Mouse (Mus musculus) heart, postnatal 25 days (tissue): Measurements from ENCODE around the gene Wwp2. TPM values are rescaled to one million over a fixed set of nuclear protein-coding genes. Genes with fewer than 3 reads are reported as not detected.

Experiments
- DNase-seq: peaks from one replicate; pipeline ENCODE4 v3.0.0; 2022; ENCODE audit warnings: low spot score
- intact Hi-C: fragments of 180-260 bp; cut with DNase I; formaldehyde crosslinking; loops from one replicate; pipeline ENCODE4 v1.15.1; 2025
- total RNA-seq, 2 experiments: library from RNA; stranded (reverse); gene quantifications; 2 replicates each; pipeline ENCODE4 v1.2.3; 2021

Gene Wwp2
- total RNA-seq, 2 experiments from 2014 or later, result 20.1 to 22.7 TPM

- intact Hi-C loops, result no loop called here
Measured at GRCm38 (mm10) chr8:107502407-107502806, 66.2 kb downstream of the Wwp2 start.

GRCm38 (mm10) chr8:107502922-107503321, 66.8 kb downstream of the Wwp2 start:
- intact Hi-C loops, result no loop called here
- DNase-seq, result no peak

More at GRCm38 (mm10) chr8:107502407-107502806, 66.2 kb downstream of the Wwp2 start:
- DNase-seq, result no peak

- intact Hi-C loops, result no loop called here
- DNase-seq, result no peak
Measured at GRCm38 (mm10) chr8:107503354-107503753, 67.2 kb downstream of the Wwp2 start.

- no peak for DNase-seq
- intact Hi-C loops, result no loop called here
Measured at GRCm38 (mm10) chr8:107504239-107504985, 68.2 kb downstream of the Wwp2 start.

- intact Hi-C loops, result no loop called here
- DNase-seq, result no peak
Measured at GRCm38 (mm10) chr8:107505271-107505670, 69.1 kb downstream of the Wwp2 start.

GRCm38 (mm10) chr8:107507019-107507418, 70.9 kb downstream of the Wwp2 start:
- no peak for DNase-seq
- intact Hi-C loops, result no loop called here

GRCm38 (mm10) chr8:107510204-107510603, 74.0 kb downstream of the Wwp2 start:
- intact Hi-C loops, result loop anchor here (5.0 kb wide), 1 partner anchor 1202 kb away; no protein-coding TSS in a partner anchor
- DNase-seq, result no peak

- intact Hi-C loops, result loop anchor here (5.0 kb wide), 1 partner anchor 1202 kb away; no protein-coding TSS in a partner anchor
- no peak for DNase-seq
Measured at GRCm38 (mm10) chr8:107510766-107511165, 74.6 kb downstream of the Wwp2 start.

GRCm38 (mm10) chr8:107513249-107513648, 77.1 kb downstream of the Wwp2 start:
- DNase-seq, result no peak
- intact Hi-C loops, result loop anchor here (5.0 kb wide), 1 partner anchor 1199 kb away; no protein-coding TSS in a partner anchor

GRCm38 (mm10) chr8:107514949-107515721, 79.0 kb downstream of the Wwp2 start:
- no peak for DNase-seq
- intact Hi-C loops, result loop anchor here (5.0 kb wide), 1 partner anchor 1197 kb away; no protein-coding TSS in a partner anchor

- intact Hi-C loops, result no loop called here
- no peak for DNase-seq
Measured at GRCm38 (mm10) chr8:107518726-107519125, 82.6 kb downstream of the Wwp2 start.

- intact Hi-C loops, result no loop called here
- DNase-seq, result peak; percentile 39
Measured at GRCm38 (mm10) chr8:107519860-107520259, 83.7 kb downstream of the Wwp2 start.

- no peak for DNase-seq
- intact Hi-C loops, result no loop called here
Measured at GRCm38 (mm10) chr8:107521788-107522554, 85.8 kb downstream of the Wwp2 start.

- no peak for DNase-seq
- intact Hi-C loops, result no loop called here
Measured at GRCm38 (mm10) chr8:107522555-107522833, 86.3 kb downstream of the Wwp2 start.

- intact Hi-C loops, result no loop called here
- DNase-seq, result no peak
Measured at GRCm38 (mm10) chr8:107524535-107524934, 88.4 kb downstream of the Wwp2 start.

GRCm38 (mm10) chr8:107528786-107529185, 92.6 kb downstream of the Wwp2 start:
- intact Hi-C loops, result no loop called here
- no peak for DNase-seq

- no peak for DNase-seq
- intact Hi-C loops, result no loop called here
Measured at GRCm38 (mm10) chr8:107537472-107537871, 101.3 kb downstream of the Wwp2 start.

- no peak for DNase-seq
- intact Hi-C loops, result no loop called here
Measured at GRCm38 (mm10) chr8:107540623-107541022, 104.5 kb downstream of the Wwp2 start.

- intact Hi-C loops, result no loop called here
- DNase-seq, result no peak
Measured at GRCm38 (mm10) chr8:107541369-107541768, 105.2 kb downstream of the Wwp2 start.

GRCm38 (mm10) chr8:107542151-107542550, 106.0 kb downstream of the Wwp2 start:
- DNase-seq, result no peak

More at GRCm38 (mm10) chr8:107542151-107542550, 106.0 kb downstream of the Wwp2 start:
- intact Hi-C loops, result no loop called here
